Mouse (Mus musculus): ENCODE measurements at regions not wholly inside any gene's neighbourhood (a gene's known extent, or its start where the extent isn't known, plus 50 kb on each side); places are given as distances from the start of the nearest gene placed in this dataset.
A peak's percentile ranks its signal among the peaks of the same experiment; 100 is the strongest.
"Not testable (repeated sequence)": the region's sequence is repeated elsewhere in the genome, so short reads cannot be mapped to it uniquely, and the experiment has no call there.

DNA sequence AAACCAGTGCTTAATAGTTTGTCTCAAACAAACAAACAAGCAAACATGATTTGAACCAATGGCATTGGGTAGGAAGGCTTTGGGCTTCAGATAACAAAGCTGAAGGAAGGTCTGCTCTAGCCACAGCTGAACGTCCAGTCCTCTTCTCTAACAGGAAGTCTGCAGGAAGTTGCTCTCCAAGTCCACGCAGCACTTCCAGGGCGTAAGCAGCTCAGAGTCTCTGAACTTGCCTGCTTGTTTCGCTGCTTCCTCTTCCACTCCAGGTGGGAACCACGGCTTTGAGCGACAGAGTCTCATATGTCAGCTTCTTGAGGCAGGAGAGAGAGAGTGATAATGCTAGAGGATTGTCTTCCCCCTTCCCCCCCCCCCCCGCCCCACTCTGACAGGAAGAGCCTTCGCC is 123.6 kb downstream of the Tnfrsf21 start:
- peak overlapping the region; percentile 19; the same call in 1 of the 2 replicates for H3K4me2 ChIP-seq
- 52% methylated on average over 8 of the region's 8 CpGs for WGBS
- no peaks in the 10 kb centered on the region for H3K9me3 ChIP-seq (replicated peaks)

DNA sequence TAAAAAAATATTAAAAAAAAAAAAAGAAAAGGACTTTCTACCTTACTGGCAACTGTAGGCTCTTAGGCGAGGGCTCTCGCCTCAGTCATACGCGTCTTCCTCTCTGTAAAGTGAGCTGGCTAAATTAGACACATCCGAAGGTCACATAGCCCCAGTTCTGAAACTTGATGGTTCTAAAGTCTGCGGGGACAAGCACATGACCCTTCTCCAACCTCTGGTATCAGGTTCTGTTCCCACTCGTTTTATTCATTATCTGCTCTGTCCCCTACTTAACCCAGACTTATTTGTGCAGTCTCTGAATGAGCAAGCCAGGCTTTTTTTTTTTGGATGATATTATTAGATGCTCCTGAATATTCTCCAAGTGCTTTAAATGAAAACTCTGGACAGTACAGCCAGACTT is 125.4 kb downstream of the Tnfrsf21 start:
- Histone ChIP-seq H3K9me3 (replicated peaks) (no peaks in the 10 kb centered on the region), H3K27ac (no peak overlapping the region), H3K27me3 (no peaks in the 10 kb centered on the region), H3K4me3 (replicated peaks) (no peak overlapping the region), H3K4me2 (no peak overlapping the region), H3K4me1 (no peaks in the 10 kb centered on the region; the same call in 1 of the 2 replicates), H3K9ac (no peak overlapping the region), H3K36me3 (no peaks in the 10 kb centered on the region)
- 61% methylated on average over 7 of the region's 7 CpGs for WGBS
- no peak for ATAC-seq (replicated peaks; ENCODE audit: low FRiP score)

More for the DNA sequence above, 123.6 kb downstream of the Tnfrsf21 start:
- H3K27me3 ChIP-seq = no peaks in the 10 kb centered on the region
- H3K4me3 ChIP-seq (replicated peaks) = no peak overlapping the region
- no peaks in the 10 kb centered on the region for H3K36me3 ChIP-seq
- no peak for ATAC-seq (replicated peaks; ENCODE audit: low FRiP score)
- peaks cover 7% of the 10 kb centered on the region; the same call in 1 of the 2 replicates for H3K4me1 ChIP-seq
- H3K27ac ChIP-seq = no peak overlapping the region
- no peak overlapping the region for H3K9ac ChIP-seq

DNA sequence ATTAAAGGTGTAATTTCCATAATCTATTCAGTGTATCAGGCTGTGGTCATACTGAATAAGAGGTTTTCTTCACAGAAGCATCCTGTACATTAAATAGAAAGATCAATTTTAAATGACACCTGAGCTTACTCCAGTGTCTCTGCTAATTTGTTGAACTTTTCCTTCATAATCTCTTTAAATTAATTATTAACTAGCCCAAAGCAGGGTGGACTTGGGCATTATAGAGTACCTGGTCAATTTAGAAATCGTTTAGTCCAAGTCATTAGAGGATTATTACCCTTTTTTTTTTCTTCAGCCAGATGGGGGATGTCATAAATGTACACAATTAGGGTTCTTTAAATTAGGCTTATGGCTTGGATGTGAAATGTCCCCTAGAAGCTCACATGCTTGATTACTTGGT is 124.4 kb upstream of the Adgrf1 start:
- Histone ChIP-seq H3K4me2 (no peak overlapping the region), H3K9me3 (replicated peaks) (no peaks in the 10 kb centered on the region), H3K4me3 (replicated peaks) (no peak overlapping the region), H3K27me3 (no peaks in the 10 kb centered on the region), H3K4me1 (peaks cover 17% of the 10 kb centered on the region), H3K27ac (no peak overlapping the region), H3K36me3 (no peaks in the 10 kb centered on the region), H3K9ac (no peak overlapping the region)
- no peak for ATAC-seq (replicated peaks; ENCODE audit: low FRiP score)
- WGBS = 52% methylated on average over 1 of the region's 1 CpGs

DNA sequence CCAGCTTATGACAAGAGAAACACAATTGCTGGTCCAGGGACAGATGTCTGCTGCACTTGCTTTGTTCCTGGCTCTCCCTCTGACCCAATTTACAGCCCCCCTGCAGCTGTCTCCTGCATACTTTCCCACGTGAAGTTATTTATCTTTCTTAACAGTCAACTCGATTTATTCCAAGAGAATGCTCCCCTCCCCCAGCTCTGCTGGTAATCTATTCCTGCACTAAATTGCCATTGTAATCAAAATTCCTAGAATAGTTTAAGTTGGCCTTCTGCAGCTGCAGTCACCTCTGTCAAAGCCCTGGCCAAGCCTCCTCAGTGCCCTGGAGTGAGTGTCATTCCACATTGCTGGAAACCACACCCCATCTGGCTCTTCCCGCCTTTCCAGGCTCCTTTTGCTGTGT is 122.2 kb upstream of the Adgrf1 start:
- ATAC-seq (replicated peaks; ENCODE audit: low FRiP score) = peak; percentile 64
- H3K9ac ChIP-seq = no peak overlapping the region
- WGBS = 1% methylated on average over 3 of the region's 3 CpGs

DNA sequence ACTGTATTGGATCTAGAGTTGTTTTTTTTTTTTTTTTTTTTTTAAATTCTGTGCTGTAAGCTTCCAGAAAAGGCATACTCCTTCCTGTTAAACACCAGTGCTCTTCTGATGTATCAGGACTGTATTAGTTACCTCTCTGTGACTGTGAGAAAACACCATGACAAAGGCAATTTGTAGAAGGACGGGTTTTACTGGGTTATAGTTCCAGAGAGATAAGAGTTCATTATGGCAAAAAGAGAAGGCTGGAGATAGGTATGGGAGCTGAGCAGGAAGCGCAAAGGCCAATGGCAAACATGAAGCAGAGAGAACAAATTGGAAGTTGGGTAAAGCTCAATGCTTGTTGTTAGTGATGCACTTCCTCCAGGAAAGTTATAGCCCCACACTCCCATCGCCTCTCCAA is 117.5 kb upstream of the Adgrf1 start:
- Histone ChIP-seq H3K9me3 (replicated peaks) (no peaks in the 10 kb centered on the region), H3K4me3 (replicated peaks) (no peak overlapping the region), H3K27me3 (no peaks in the 10 kb centered on the region), H3K9ac (no peak overlapping the region), H3K4me2 (no peak overlapping the region), H3K36me3 (no peaks in the 10 kb centered on the region), H3K4me1 (peaks cover 19% of the 10 kb centered on the region), H3K27ac (no peak overlapping the region)
- WGBS = 82% methylated on average over 3 of the region's 3 CpGs
- no peak for ATAC-seq (replicated peaks; ENCODE audit: low FRiP score)

More for the DNA sequence above, 122.2 kb upstream of the Adgrf1 start:
- Histone ChIP-seq H3K4me3 (replicated peaks) (no peak overlapping the region), H3K36me3 (no peaks in the 10 kb centered on the region), H3K4me2 (0 out of 2 replicates have a peak overlapping the region, but pooled peaks have one; percentile 10), H3K27ac (peak overlapping the region; percentile 52; the same call in 1 of the 2 replicates), H3K27me3 (no peaks in the 10 kb centered on the region), H3K9me3 (replicated peaks) (no peaks in the 10 kb centered on the region), H3K4me1 (peaks cover 17% of the 10 kb centered on the region)

DNA sequence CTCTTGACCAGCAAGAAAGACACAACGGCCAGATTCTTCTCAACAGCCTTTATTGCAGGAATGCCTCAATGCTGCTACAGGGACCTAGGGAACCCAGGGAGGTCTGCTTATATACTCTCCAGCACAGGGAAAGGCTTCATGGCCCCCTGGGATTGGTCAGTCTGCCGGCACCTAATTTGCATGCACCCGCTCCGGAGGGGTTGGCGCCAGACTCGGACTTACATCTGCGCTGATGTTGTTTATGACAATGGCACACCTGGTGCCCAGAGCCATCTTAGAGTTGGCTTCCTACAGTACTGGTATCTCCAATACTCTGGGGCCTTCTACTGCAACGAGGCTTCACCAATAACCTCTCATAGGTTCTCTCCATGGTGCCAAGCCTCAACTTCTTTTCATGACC is 114.9 kb upstream of the Adgrf1 start:
- H3K27me3 ChIP-seq; H3K9ac ChIP-seq; H3K9me3 ChIP-seq (replicated peaks); H3K27ac ChIP-seq; H3K4me3 ChIP-seq (replicated peaks); H3K4me2 ChIP-seq; ATAC-seq (replicated peaks; ENCODE audit: low FRiP score); H3K36me3 ChIP-seq: not testable (repeated sequence)
- 91% methylated on average over 8 of the region's 8 CpGs for WGBS
- H3K4me1 ChIP-seq = peaks cover 23% of the 10 kb centered on the region

DNA sequence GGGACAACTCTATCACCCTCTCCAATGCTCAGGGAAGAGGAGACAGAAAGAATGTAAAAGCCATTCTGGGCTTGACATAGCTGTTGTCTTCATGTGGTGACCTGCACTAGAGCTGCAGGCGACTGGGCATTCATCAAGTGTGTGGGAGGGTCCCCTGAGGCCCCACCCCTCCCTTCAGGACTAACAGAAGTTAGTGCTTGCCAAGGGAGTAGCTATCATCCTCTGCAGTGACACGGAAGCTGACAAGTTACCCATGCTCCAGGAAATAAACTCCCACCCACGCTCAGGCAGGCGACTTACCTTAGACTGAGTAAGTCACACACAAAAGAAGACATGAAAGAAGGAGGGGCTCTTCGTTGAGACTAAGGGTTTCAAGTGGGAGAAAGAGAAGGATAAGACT is 114.0 kb upstream of the Adgrf1 start:
- Histone ChIP-seq H3K36me3 (no peaks in the 10 kb centered on the region), H3K27ac (no peak overlapping the region), H3K9ac (no peak overlapping the region), H3K4me3 (replicated peaks) (no peak overlapping the region), H3K4me1 (peaks cover 23% of the 10 kb centered on the region), H3K27me3 (no peaks in the 10 kb centered on the region), H3K9me3 (replicated peaks) (no peaks in the 10 kb centered on the region), H3K4me2 (no peak overlapping the region)
- 41% methylated on average over 5 of the region's 5 CpGs for WGBS
- ATAC-seq (replicated peaks; ENCODE audit: low FRiP score) = 0 out of 2 replicates have a peak, but pooled peaks have one; percentile 50

DNA sequence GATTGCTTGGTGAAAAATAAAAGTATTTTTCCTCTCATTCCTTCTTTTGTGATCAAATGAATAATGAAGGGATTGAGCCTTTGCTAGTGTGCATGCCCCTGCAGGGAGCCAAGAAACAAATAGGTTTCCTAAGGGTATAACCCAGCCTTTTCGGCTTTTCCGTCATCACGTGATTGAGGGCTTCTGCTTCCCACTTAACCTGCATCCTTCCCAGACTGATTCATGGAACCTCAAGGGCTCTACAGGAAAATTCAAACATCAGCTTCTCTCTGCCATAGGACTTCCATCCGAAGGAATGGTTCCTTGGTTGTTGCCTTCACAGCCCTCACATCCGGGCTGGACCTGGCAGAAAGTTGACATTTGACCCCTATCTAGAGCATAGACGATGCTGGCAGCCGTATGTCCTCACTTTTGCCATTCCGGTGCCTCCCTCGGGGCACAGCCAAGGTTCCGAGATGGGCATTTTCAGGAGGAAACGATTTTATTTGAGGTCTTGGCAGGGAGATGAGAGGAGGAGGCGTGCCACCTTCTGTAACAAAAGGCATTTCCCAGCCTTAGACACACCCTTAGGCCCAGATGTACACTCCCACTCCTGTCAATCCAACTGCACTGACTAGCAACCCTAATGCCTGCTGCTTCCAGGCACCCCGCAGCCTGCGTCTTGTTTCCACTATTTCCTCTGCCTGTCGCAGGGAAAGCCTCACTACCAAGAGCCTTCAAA is 112.2 kb upstream of the Adgrf1 start:
- ATAC-seq (replicated peaks; ENCODE audit: low FRiP score) = peak; percentile 88
- no peak overlapping the region for H3K9ac ChIP-seq
- H3K4me1 ChIP-seq = peaks cover 23% of the 10 kb centered on the region
- peak overlapping the region; percentile 21; the same call in 1 of the 2 replicates for H3K4me3 ChIP-seq (replicated peaks)
- no peaks in the 10 kb centered on the region for H3K36me3 ChIP-seq
- H3K27ac ChIP-seq = 0 out of 2 replicates have a peak overlapping the region, but pooled peaks have one; percentile 34
- no peaks in the 10 kb centered on the region for H3K9me3 ChIP-seq (replicated peaks)
- H3K4me2 ChIP-seq = peak overlapping the region; percentile 54
- H3K27me3 ChIP-seq = no peaks in the 10 kb centered on the region
- 17% methylated on average over 15 of the region's 15 CpGs for WGBS

DNA sequence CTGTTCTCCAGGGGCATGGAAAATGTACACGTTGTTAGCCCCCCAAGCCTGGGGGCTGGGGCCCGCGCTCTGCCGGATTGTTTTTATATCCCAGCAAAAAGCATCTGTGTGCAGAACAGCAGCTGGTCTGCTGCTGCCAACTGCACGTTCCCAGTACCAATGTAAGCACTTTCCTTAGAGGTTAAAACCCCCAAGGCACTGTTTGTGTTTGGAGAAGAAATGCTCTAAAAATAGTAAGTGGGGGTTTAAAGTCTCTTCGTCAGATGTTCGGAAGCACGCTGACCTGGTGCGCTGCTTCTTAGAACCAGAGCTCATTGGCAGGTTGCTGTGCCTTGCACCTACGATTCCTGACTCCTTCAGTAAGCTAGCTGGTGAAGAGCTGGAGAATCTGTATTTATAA is 111.4 kb upstream of the Adgrf1 start:
- no peaks in the 10 kb centered on the region for H3K9me3 ChIP-seq (replicated peaks)
- H3K4me1 ChIP-seq = peaks cover 23% of the 10 kb centered on the region
- WGBS = 28% methylated on average over 10 of the region's 10 CpGs
- H3K27me3 ChIP-seq = no peaks in the 10 kb centered on the region
- peak overlapping the region; percentile 0; the same call in 1 of the 2 replicates for H3K27ac ChIP-seq
- peak overlapping the region; percentile 54 for H3K4me2 ChIP-seq
- no peak for ATAC-seq (replicated peaks; ENCODE audit: low FRiP score)
- H3K36me3 ChIP-seq = no peaks in the 10 kb centered on the region
- H3K4me3 ChIP-seq (replicated peaks) = no peak overlapping the region
- no peak overlapping the region for H3K9ac ChIP-seq

DNA sequence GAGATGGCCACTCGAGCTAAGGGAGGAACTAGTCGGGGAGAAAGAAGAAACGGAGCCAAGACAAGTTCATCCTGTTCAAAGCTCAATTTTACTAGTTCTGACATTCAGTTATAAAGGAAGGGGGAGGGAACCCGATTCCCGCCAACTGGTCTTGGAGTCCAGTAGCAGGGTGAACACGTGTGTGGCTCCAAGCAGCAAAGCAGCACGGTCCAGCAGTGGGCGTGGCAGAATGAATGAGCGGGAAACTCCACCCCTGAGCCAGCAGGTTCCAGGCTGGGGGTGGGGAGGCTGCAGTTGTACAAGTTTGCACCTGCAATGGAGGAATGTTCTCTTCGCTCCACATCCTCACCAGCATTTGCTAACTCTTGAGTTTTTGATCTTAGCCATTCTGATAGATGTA is 108.8 kb upstream of the Adgrf1 start:
- not testable (repeated sequence) for H3K4me2 ChIP-seq
- WGBS = 67% methylated on average over 10 of the region's 10 CpGs

DNA sequence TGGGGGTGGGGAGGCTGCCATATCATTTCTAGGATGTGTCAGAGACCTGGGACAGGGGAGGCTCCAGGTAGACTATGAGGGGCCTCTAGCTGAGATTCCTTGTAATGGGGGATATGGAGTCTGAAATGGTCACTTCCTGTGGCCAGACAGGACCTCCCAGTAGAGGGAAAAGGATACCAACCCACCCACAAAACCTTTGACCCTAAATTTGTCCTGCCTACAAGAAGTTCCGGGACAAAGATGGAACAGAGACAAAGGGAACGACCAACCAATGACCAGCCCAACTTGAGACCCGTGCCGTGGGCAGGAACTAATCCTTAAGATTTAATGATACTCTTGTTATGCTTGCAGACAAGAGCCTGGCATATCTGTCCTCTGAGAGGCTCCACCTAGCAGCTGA is 107.0 kb upstream of the Adgrf1 start:
- 76% methylated on average over 4 of the region's 4 CpGs for WGBS
- Histone ChIP-seq H3K9me3 (replicated peaks) (no peaks in the 10 kb centered on the region), H3K27me3 (no peaks in the 10 kb centered on the region), H3K9ac (no peak overlapping the region), H3K4me1 (peaks cover 10% of the 10 kb centered on the region), H3K36me3 (no peaks in the 10 kb centered on the region), H3K27ac (no peak overlapping the region), H3K4me3 (replicated peaks) (no peak overlapping the region), H3K4me2 (no peak overlapping the region)
- ATAC-seq (replicated peaks; ENCODE audit: low FRiP score) = no peak

More for the DNA sequence above, 108.8 kb upstream of the Adgrf1 start:
- H3K36me3 ChIP-seq; H3K27ac ChIP-seq; H3K4me3 ChIP-seq (replicated peaks); H3K9me3 ChIP-seq (replicated peaks); H3K27me3 ChIP-seq; H3K9ac ChIP-seq; ATAC-seq (replicated peaks; ENCODE audit: low FRiP score): not testable (repeated sequence)
- peaks cover 19% of the 10 kb centered on the region for H3K4me1 ChIP-seq

DNA sequence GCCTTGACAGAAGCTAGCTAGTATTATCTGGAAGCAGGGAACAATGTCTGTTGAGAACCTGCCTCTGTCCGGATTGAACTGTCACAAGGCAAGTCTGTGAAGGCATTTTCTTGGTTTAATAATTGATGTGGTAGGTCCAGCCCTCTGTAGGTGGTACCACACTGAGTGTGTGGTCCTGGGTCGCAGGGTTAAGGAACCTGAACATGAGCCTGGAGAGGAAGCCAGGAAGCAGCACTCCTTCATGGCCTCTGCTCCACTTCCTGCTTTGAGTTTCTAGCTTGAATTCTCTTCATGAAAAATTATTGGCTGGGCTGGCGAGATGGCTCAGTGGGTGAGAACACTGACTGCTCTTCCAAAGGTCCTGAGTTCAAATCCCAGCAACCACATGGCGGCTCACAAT is 104.0 kb upstream of the Adgrf1 start:
- Histone ChIP-seq H3K4me2 (no peak overlapping the region), H3K9me3 (replicated peaks) (no peaks in the 10 kb centered on the region), H3K9ac (no peak overlapping the region), H3K36me3 (no peaks in the 10 kb centered on the region), H3K4me1 (no peaks in the 10 kb centered on the region), H3K27ac (0 out of 2 replicates have a peak overlapping the region, but pooled peaks have one; percentile 4), H3K27me3 (no peaks in the 10 kb centered on the region), H3K4me3 (replicated peaks) (no peak overlapping the region)
- peak; percentile 90 for ATAC-seq (replicated peaks; ENCODE audit: low FRiP score)
- WGBS = 48% methylated on average over 4 of the region's 4 CpGs
